Comparison of ENCODE assay signal across 9 mouse cellular contexts in the genomic region with DNA sequence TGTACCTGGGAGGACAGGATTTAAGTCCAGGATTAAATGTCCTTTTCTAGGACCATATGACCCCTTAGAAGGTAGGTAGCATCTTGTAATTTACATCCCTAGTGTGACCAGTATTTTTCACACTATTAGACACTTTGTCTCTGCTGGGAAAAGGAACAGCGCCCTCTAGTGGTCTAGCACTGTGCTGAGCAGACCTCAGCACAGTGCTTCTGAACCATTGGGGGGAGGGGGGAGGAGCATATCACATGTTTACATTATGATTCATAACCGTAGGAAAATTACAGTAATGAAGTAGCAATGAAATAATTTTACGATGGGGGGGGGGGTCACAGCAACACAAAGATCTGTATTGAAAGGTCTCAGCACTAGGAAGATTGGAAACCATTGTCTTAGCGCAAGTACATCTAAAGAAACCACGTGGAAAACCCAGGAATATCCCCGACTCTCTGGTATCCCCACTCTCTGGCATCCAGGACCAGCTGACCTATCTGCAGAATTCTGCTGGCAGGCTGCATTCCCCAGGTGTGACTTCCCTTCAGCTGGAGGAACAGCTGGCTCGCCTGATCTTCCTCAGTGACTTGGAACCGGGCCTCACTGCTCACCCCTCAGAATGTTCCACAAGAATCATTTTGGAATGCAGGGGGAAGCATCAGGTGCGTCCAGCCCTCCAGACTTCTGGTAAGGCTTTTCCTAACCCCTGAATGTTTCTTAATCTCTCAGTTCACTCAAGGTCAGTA. TPM values are rescaled to one million over a fixed set of nuclear protein-coding genes. Genes with fewer than 3 reads are reported as not detected.
A peak's percentile ranks its signal among the peaks of the same experiment; 100 is the strongest.
DNase-seq lines count a peak whose midpoint lies in the region; ATAC-seq and TF ChIP-seq lines count a peak whose summit lies in the region.
"Had no signal": no experiment of that assay in that cellular context is flagged by ENCODE, and none has a peak within 500 bp of the region (broad histone marks: within the 10 kb centered on the region; RNA-seq: fewer than 3 reads in every experiment).

No protein-coding gene starts in this region.

- H3K27me3 ChIP-seq in forebrain, embryonic 14.5 days (replicated peaks; ENCODE audit: control insufficient read depth, insufficient read depth, low read length), result no peaks in the 10 kb centered on the region
- H3K27me3 ChIP-seq in intestine, postnatal 0 days (replicated peaks; ENCODE audit: control insufficient read depth, insufficient read depth, low read length), result 0 out of 2 replicates have a peak, but pooled peaks cover 3% of the 10 kb centered on the region

- DNase-seq in right cerebral cortex, adult 18-20 months, result peak; percentile 15
- no peak for DNase-seq in right cerebral cortex, postnatal 36 days (ENCODE audit: low spot score in 2 of 2)
- peak; percentile 21 for DNase-seq in c-Kit-positive CD71-positive TER-119-negative erythroid progenitor cells, embryonic 14.5 days (ENCODE audit: low read depth)
- DNase-seq in forebrain, embryonic 14.5 days (ENCODE audit: low spot score), result peak; percentile 69
- peak; percentile 25 for DNase-seq in lung, adult 2 months
- DNase-seq in retina, adult 2 months (ENCODE audit: low read depth, low spot score), result peak; percentile 50

- no peak overlapping the region for H3K4me2 ChIP-seq in forebrain, embryonic 14.5 days (ENCODE audit: low read length)
- H3K4me2 ChIP-seq in intestine, postnatal 0 days (replicated peaks; ENCODE audit: low read depth), result no peak overlapping the region

- no peaks in the 10 kb centered on the region for H3K9me3 ChIP-seq in forebrain, embryonic 14.5 days (replicated peaks; ENCODE audit: control insufficient read depth, low read length)
- H3K9me3 ChIP-seq in intestine, postnatal 0 days (ENCODE audit: control insufficient read depth), result no peaks in the 10 kb centered on the region

- H3K4me3 ChIP-seq in forebrain, embryonic 14.5 days (ENCODE audit: low read depth, low read length), result no peak overlapping the region
- H3K4me3 ChIP-seq in intestine, postnatal 0 days (ENCODE audit: low read depth, low read length), result no peak overlapping the region
- H3K4me3 ChIP-seq in lung, adult 2 months (replicated peaks; ENCODE audit: extremely low read depth, low read depth, low read length), result no peak overlapping the region

- no peaks in the 10 kb centered on the region for H3K36me3 ChIP-seq in forebrain, embryonic 14.5 days (ENCODE audit: control insufficient read depth, insufficient read depth, low read length)
- no peaks in the 10 kb centered on the region for H3K36me3 ChIP-seq in intestine, postnatal 0 days (ENCODE audit: control insufficient read depth, insufficient read depth)

- ATAC-seq in forebrain, embryonic 14.5 days, result peak; percentile 76
- ATAC-seq in intestine, postnatal 0 days, result peak; percentile 56; the same call in 1 of the 2 replicates
- no peak for ATAC-seq in erythroblast, adult 5-6 weeks (replicated peaks; ENCODE audit: low FRiP score, poor library complexity, severe bottlenecking)

- H3K27ac ChIP-seq in forebrain, embryonic 14.5 days (ENCODE audit: low read depth, low read length), result no peak overlapping the region
- H3K27ac ChIP-seq in intestine, postnatal 0 days (ENCODE audit: low read depth, low read length), result no peak overlapping the region

- no peak overlapping the region for H3K9ac ChIP-seq in forebrain, embryonic 14.5 days (ENCODE audit: low read length)
- H3K9ac ChIP-seq in intestine, postnatal 0 days (ENCODE audit: low read depth, low read length), result no peak overlapping the region

- TF ChIP-seq POLR2A in lung, adult 2 months (IDR thresholded peaks at IDR 0.05; ENCODE audit: borderline replicate concordance, extremely low read depth, low read depth, low read length), result no peak

- 63% methylated on average over 9 of the region's 9 CpGs for WGBS in forebrain, embryonic 14.5 days
- WGBS in intestine, postnatal 0 days, result 50% methylated on average over 9 of the region's 9 CpGs
- 47% methylated on average over 9 of the region's 9 CpGs for WGBS in lung, adult 2 months

- TF ChIP-seq CTCF in intestine, postnatal 0 days (IDR thresholded peaks at IDR 0.05; ENCODE audit: low read depth), result peak; percentile 84
- TF ChIP-seq CTCF in lung, adult 2 months (IDR thresholded peaks at IDR 0.05; ENCODE audit: insufficient read depth, low read length), result peak; percentile 63

- H3K4me1 ChIP-seq in forebrain, embryonic 14.5 days (ENCODE audit: control insufficient read depth, insufficient read depth, low read length), result no peaks in the 10 kb centered on the region
- H3K4me1 ChIP-seq in intestine, postnatal 0 days (replicated peaks; ENCODE audit: control insufficient read depth, insufficient read depth, low read length), result no peaks in the 10 kb centered on the region
- no peaks in the 10 kb centered on the region for H3K4me1 ChIP-seq in lung, adult 2 months (ENCODE audit: control insufficient read depth, insufficient read depth, low read length)

RNA-seq across cellular contexts. Expression of gene Npy4r, which starts 2.5 kb away (rescaled TPM):
- polyA plus RNA-seq in forebrain, embryonic 14.5 days (2014; fragmentation: Nextera tagmentation; extraction: Ambion mirVana), result 0.05 and 0.07 TPM in 2 replicates
- 0.26 and 0.46 TPM in 2 replicates for polyA plus RNA-seq in intestine, postnatal 0 days (2015; fragmentation: Nextera tagmentation; extraction: Ambion mirVana)
- 0.14 TPM in 2 replicates for polyA plus RNA-seq in lung, adult 2 months (2012; rRNA removed)
- not detected in 2 replicates for total RNA-seq in erythroblast, adult 5-6 weeks (2015; ENCODE audit: low replicate concordance)
- not detected in 2 replicates for total RNA-seq in erythroblast, adult 5-6 weeks (2017; ENCODE audit: low replicate concordance)
- polyA plus RNA-seq: frontal cortex, adult 2 months had no signal

RNA-seq across cellular contexts. Expression of gene Gprin2, which starts 46.7 kb away (rescaled TPM):
- 2.6 TPM in 2 replicates for polyA plus RNA-seq in forebrain, embryonic 14.5 days (2014; fragmentation: Nextera tagmentation; extraction: Ambion mirVana)
- polyA plus RNA-seq in intestine, postnatal 0 days (2015; fragmentation: Nextera tagmentation; extraction: Ambion mirVana), result 0.13 and 0.17 TPM in 2 replicates
- 0.15 and 0.59 TPM in 2 replicates for polyA plus RNA-seq in lung, adult 2 months (2012; rRNA removed)
- not detected in 2 replicates for total RNA-seq in erythroblast, adult 5-6 weeks (2015; ENCODE audit: low replicate concordance)
- total RNA-seq in erythroblast, adult 5-6 weeks (2017; ENCODE audit: low replicate concordance), result not detected in 2 replicates

RNA-seq across cellular contexts. Expression of gene A630023A22Rik, which starts 52.2 kb away (rescaled TPM):
- not detected in 2 replicates for polyA plus RNA-seq in forebrain, embryonic 14.5 days (2014; fragmentation: Nextera tagmentation; extraction: Ambion mirVana)
- 0.35 and 1.3 TPM in 2 replicates for polyA plus RNA-seq in intestine, postnatal 0 days (2015; fragmentation: Nextera tagmentation; extraction: Ambion mirVana)
- not detected in 2 replicates for polyA plus RNA-seq in lung, adult 2 months (2012; rRNA removed)
- not detected in 2 replicates for total RNA-seq in erythroblast, adult 5-6 weeks (2015; ENCODE audit: low replicate concordance)
- not detected in 2 replicates for total RNA-seq in erythroblast, adult 5-6 weeks (2017; ENCODE audit: low replicate concordance)
- polyA plus RNA-seq: frontal cortex, adult 2 months had no signal

Comparison
In these comparisons a context has a peak if more than half of its experiments do, and no peak if none do; other contexts are left out.
1. DNase-seq: peak in right cerebral cortex, adult 18-20 months (single experiment), c-Kit-positive CD71-positive TER-119-negative erythroid progenitor cells, embryonic 14.5 days (single experiment), forebrain, embryonic 14.5 days (single experiment), lung, adult 2 months (single experiment) and retina, adult 2 months (single experiment); none in right cerebral cortex, postnatal 36 days (0 of 2).